Mouse (Mus musculus) MEL (cell line): ENCODE results near the gene Tubb3.

Experiments
- CHD1 ChIP-seq: IDR thresholded peaks from 2 replicates; pipeline ENCODE4 v1.6.1; 2012; ENCODE audit warnings: low read depth, mild to moderate bottlenecking, inconsistent platforms, low read length, improper control_type of control experiment
- CHD2 ChIP-seq: IDR thresholded peaks from 2 replicates; pipeline ENCODE4 v1.6.1; 2011; ENCODE audit warnings: low read length, improper control_type of control experiment
- CTCF ChIP-seq, 3 experiments: IDR thresholded peaks in 2 of 3; conservative IDR thresholded peaks in 1 of 3; 2 replicates each; pipeline ENCODE4 v1.5.1; 2011 to 2012; ENCODE audit warnings: low read length in 3 of 3, low read depth in 2 of 3, mild to moderate bottlenecking in 2 of 3, improper control_type of control experiment in 1 of 3, inconsistent platforms in 1 of 3, mixed read lengths in 1 of 3, moderate library complexity in 1 of 3; ENCODE audit not compliant: control insufficient read depth in 1 of 3, insufficient read depth in 1 of 3, poor library complexity in 1 of 3, severe bottlenecking in 1 of 3
- E2F4 ChIP-seq: IDR thresholded peaks from 2 replicates; pipeline ENCODE4 v1.6.1; 2011; ENCODE audit warnings: low read depth, low read length, improper control_type of control experiment, borderline replicate concordance
- EP300 ChIP-seq, 2 experiments: IDR thresholded peaks; 2 replicates each; pipeline ENCODE4 v1.6.1; 2011; ENCODE audit warnings: improper control_type of control experiment in 2 of 2, low read length in 2 of 2, low read depth in 1 of 2, mild to moderate bottlenecking in 1 of 2
- ETS1 ChIP-seq: IDR thresholded peaks from 2 replicates; pipeline ENCODE4 v1.6.1; 2012; ENCODE audit warnings: low read depth, mild to moderate bottlenecking, inconsistent platforms, low read length, improper control_type of control experiment, moderate library complexity
- POLR2A ChIP-seq, 2 experiments: IDR thresholded peaks; 2 replicates each; pipeline ENCODE4 v1.6.1; 2011 to 2012; ENCODE audit warnings: low read length in 2 of 2, mild to moderate bottlenecking in 2 of 2, control low read depth in 1 of 2, improper control_type of control experiment in 1 of 2, low read depth in 1 of 2, moderate library complexity in 1 of 2; ENCODE audit not compliant: control insufficient read depth in 1 of 2, insufficient read depth in 1 of 2, poor library complexity in 1 of 2
- POLR2AphosphoS2 ChIP-seq: IDR thresholded peaks from 2 replicates; pipeline ENCODE4 v1.6.1; 2011; ENCODE audit warnings: low read length, improper control_type of control experiment
- RCOR1 ChIP-seq: IDR thresholded peaks from 2 replicates; pipeline ENCODE4 v1.6.1; 2012; ENCODE audit warnings: low read depth, mild to moderate bottlenecking, inconsistent platforms, low read length, improper control_type of control experiment

DNA sequence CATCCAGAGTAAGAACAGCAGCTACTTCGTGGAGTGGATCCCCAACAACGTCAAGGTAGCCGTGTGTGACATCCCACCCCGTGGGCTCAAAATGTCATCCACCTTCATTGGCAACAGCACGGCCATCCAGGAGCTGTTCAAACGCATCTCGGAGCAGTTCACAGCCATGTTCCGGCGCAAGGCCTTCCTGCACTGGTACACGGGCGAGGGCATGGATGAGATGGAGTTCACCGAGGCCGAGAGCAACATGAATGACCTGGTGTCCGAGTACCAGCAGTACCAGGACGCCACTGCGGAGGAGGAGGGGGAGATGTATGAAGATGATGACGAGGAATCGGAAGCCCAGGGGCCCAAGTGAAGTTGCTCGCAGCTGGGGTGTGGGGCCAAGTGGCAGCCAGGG is 10.1 kb downstream of the Tubb3 start:
- TF ChIP-seq POLR2AphosphoS2: no peak
- no peak for TF ChIP-seq POLR2A (IDR thresholded peaks at IDR 0.05; ENCODE audit: control insufficient read depth in 1 of 2, insufficient read depth in 1 of 2, low read depth in 1 of 2, low read length in 2 of 2, poor library complexity in 1 of 2)
- no peak for TF ChIP-seq CTCF (IDR thresholded peaks at IDR 0.05 in 2 of 3, conservative IDR thresholded peaks at IDR 0.05 in 1 of 3; ENCODE audit: control insufficient read depth in 1 of 3, insufficient read depth in 1 of 3, low read depth in 2 of 3, low read length in 3 of 3, poor library complexity in 1 of 3, severe bottlenecking in 1 of 3)
- no peak for TF ChIP-seq ETS1
- TF ChIP-seq RCOR1: no peak
- no peak for TF ChIP-seq E2F4
- TF ChIP-seq CHD2: no peak
- TF ChIP-seq CHD1: no peak
- no peak for TF ChIP-seq EP300 (IDR thresholded peaks at IDR 0.05; ENCODE audit: low read depth in 1 of 2, low read length in 2 of 2)
